Mouse (Mus musculus) heart, embryonic 12.5 days (tissue): ENCODE results near the gene Ndufaf3. TPM values are rescaled to one million over a fixed set of nuclear protein-coding genes. Genes with fewer than 3 reads are reported as not detected.

Experiments
- ATAC-seq: fragments of 200-750 bp; cut with Nextera tagmentation; 2 replicates; pipeline ENCODE4 v1.8.0; 2017; ENCODE audit warnings: moderate TSS enrichment, moderate library complexity; ENCODE audit not compliant: insufficient number of reproducible peaks, low FRiP score
- H3K27ac ChIP-seq: fragments of 300-500 bp; sonication (generic); 2 replicates; pipeline ENCODE4 v1.5.1; 2016; ENCODE audit warnings: mild to moderate bottlenecking, moderate library complexity; ENCODE audit not compliant: poor library complexity, severe bottlenecking
- H3K27me3 ChIP-seq: fragments of 300-500 bp; sonication (generic); replicated peaks from 2 replicates; pipeline ENCODE4 v1.6.1; 2016; ENCODE audit warnings: mild to moderate bottlenecking, moderate library complexity
- H3K36me3 ChIP-seq: fragments of 300-500 bp; sonication (generic); 2 replicates; pipeline ENCODE4 v1.6.1; 2016; ENCODE audit warnings: mild to moderate bottlenecking, moderate library complexity
- H3K4me1 ChIP-seq: fragments of 300-500 bp; sonication (generic); replicated peaks from 2 replicates; pipeline ENCODE4 v1.6.1; 2016; ENCODE audit warnings: mild to moderate bottlenecking
- H3K4me2 ChIP-seq: fragments of 300-500 bp; sonication (generic); 2 replicates; pipeline ENCODE4 v1.6.1; 2016; ENCODE audit warnings: mild to moderate bottlenecking, moderate library complexity
- H3K4me3 ChIP-seq: fragments of 300-500 bp; sonication (generic); 2 replicates; pipeline ENCODE4 v1.5.1; 2016; ENCODE audit warnings: mild to moderate bottlenecking
- H3K9ac ChIP-seq: fragments of 300-500 bp; sonication (generic); 2 replicates; pipeline ENCODE4 v1.6.1; 2016; ENCODE audit warnings: mild to moderate bottlenecking, moderate library complexity
- H3K9me3 ChIP-seq: fragments of 300-500 bp; sonication (generic); replicated peaks from 2 replicates; pipeline ENCODE4 v1.6.1; 2016; ENCODE audit warnings: mild to moderate bottlenecking, moderate library complexity
- WGBS: fragments of 180-500 bp; shearing (Covaris S2); methylation state at CpG from one replicate; pipeline ENCODE4 v1.1.7; 2016; 5-methylcytosine and 5-hydroxymethylcytosine counted together
- polyA plus RNA-seq: library from polyadenylated mRNA; unstranded; fragments of >200 nt; fragmentation: Nextera tagmentation; extraction: Ambion mirVana; gene quantifications from 2 replicates; pipeline ENCODE4 v1.2.1, GENCODE M21; 2016

Gene Ndufaf3
- polyA plus RNA-seq, 1 experiment from 2014 or later, result 55.5 TPM

DNA sequence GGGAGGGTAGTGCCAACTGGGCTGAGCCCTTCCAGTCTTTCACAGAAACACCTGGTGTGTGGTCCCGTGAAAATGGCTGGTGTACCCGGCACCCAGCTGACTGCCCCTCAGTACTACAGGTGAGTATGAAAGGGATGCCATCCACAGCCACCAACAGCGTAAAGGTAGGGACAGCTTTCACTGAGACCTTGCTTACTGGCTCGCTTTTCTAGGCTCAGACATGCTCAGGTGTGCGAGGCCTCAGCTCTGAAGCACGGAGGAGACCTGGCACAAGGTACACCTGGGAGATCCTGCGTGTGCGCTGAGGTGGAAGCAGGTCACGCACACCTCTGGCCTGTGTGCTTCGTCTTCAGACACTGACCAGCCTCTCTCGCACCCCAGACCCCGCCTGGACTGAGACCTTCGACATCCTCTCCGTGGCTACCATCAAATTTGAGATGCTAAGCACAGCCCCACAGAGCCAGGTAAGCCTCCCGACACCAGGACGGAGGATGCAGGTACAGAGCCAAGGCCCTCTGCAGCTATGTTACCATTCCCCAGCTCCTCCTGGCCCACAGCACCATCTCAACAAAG is 4.3 kb upstream of the Ndufaf3 start:
- H3K4me2 ChIP-seq, result no peak overlapping the region
- H3K4me1 ChIP-seq, result peaks cover 49% of the 10 kb centered on the region
- H3K36me3 ChIP-seq, result peaks cover 49% of the 10 kb centered on the region
- 94% methylated on average over 16 of the region's 16 CpGs for WGBS
- no peak overlapping the region for H3K27ac ChIP-seq
- H3K9me3 ChIP-seq, result no peaks in the 10 kb centered on the region
- H3K27me3 ChIP-seq, result no peaks in the 10 kb centered on the region
- H3K9ac ChIP-seq, result no peak overlapping the region
- H3K4me3 ChIP-seq, result no peak overlapping the region
- no peak for ATAC-seq

DNA sequence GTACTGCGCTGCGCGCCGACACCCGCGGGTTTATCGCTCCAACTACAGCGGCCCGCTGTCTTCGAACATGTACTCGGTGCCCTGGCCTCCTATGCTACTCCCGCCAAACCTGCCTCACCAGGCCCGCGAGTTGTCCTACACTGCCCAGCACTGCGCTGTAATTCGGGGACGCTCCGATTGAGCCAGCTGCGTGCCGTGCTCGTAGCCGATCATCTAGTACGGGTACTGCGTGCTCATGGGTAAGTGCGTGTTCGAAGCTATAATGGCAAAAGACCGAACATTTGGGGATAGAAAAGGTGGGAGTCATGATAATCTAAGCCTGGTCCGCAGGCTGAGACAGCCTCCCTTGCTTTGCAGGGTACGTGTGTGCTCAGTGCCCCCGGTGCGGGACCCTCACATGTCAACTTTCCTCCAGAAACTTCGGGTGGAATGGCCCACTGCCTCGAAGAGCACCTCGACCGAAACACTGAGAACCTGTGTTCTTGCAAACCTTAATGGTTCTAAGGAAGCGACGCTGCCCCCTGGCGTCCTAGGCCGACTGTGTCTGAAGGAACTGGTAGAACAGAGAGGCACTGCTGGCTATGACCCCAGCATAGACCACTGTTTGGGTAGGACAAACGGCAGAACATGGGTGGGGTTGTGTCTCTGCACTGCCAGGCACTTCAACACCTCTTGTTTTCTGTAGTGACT is 3.1 kb upstream of the Ndufaf3 start:
- Histone ChIP-seq H3K4me1 (peaks cover 46% of the 10 kb centered on the region), H3K27me3 (no peaks in the 10 kb centered on the region), H3K4me2 (peak overlapping the region; percentile 98), H3K9me3 (no peaks in the 10 kb centered on the region), H3K9ac (peak overlapping the region; percentile 88), H3K4me3 (peak overlapping the region; percentile 78), H3K27ac (peak overlapping the region; percentile 37; the same call in 1 of the 2 replicates), H3K36me3 (peaks cover 45% of the 10 kb centered on the region)
- WGBS, result 1% methylated on average over 40 of the region's 40 CpGs
- 0 out of 2 replicates have a peak, but pooled peaks have one; percentile 3 for ATAC-seq

DNA sequence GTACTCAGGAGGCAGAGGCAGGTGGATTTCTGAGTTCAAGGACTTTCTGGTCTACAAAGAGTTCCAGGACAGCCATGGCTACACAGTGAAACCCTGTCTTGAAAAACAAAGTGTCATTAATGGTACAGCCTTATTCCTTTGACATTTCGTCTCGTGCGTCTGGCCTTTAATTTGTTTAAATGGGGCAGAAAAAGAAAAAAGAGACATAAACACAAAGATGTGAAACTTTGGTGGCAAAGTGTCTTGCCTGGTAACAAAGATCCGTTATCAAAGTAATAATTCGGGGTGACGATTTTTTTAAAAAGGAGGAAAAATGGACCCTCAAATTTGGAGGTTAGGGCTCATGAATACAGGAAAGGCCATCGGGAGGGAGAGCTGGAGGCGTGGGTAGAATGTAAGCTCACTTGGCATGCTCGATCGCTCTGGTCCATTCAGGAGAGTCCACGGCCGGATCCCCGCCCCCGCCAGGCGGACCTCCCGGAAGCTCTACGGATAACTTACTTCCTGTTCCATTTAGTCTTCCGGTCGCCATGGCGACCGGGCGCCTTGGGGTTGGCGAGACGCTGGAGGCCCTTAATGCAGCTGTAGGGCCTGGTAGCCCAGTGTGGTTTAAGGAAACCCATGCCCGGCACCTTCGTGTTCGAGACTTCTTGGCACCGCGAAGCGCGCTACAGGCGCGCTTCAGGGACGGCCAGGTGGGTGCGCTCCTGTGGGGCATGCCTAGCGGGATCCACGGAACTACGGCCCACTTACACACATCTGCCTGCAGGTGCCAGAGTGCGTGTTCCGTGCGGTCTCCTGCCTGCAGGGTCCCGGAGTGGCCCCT is 2.4 kb upstream of the Ndufaf3 start, which contains the start of gene Dalrd3:
TSS of gene Dalrd3 (plus strand) at position 506 of the 826 bp plus-strand sequence.
- Histone ChIP-seq H3K4me3 (peak within 1 kb of the TSS; percentile 78), H3K9ac (peak within 1 kb of the TSS; percentile 88), H3K9me3 (no peaks in the 10 kb centered on the region), H3K4me1 (peaks cover 44% of the 10 kb centered on the region), H3K4me2 (peak within 1 kb of the TSS; percentile 98), H3K36me3 (peaks cover 45% of the 10 kb centered on the region), H3K27ac (peak within 1 kb of the TSS; percentile 37; the same call in 1 of the 2 replicates), H3K27me3 (no peaks in the 10 kb centered on the region)
- peak; percentile 67 for ATAC-seq
- 7% methylated on average over 42 of the region's 42 CpGs for WGBS

DNA sequence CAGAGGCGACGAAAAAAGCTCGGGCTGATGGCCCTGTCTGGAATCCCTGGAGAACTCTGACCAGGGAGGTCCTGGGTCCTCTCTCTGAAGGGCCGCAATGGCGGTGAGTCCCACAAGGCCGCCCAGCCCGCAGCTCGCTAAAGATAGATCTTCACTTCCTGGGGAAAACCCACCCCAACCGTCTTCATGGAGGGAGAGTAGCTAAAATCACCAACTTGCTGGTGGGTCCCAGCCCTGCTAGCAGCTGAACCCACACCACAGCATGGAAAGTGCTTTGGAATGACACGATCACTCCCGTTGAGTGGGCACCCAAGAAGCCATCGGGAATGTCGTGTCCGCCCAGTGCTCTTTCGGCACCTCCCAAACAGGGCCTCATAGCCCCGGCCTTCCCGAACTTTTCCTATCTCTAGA is 1.3 kb upstream of the Ndufaf3 start:
- Histone ChIP-seq H3K9me3 (no peaks in the 10 kb centered on the region), H3K4me3 (peak overlapping the region; percentile 69), H3K4me2 (peak overlapping the region; percentile 97), H3K27me3 (no peaks in the 10 kb centered on the region), H3K4me1 (peaks cover 35% of the 10 kb centered on the region), H3K27ac (no peak overlapping the region), H3K9ac (peak overlapping the region; percentile 82), H3K36me3 (peaks cover 51% of the 10 kb centered on the region)
- 63% methylated on average over 17 of the region's 17 CpGs for WGBS
- ATAC-seq, result no peak

DNA sequence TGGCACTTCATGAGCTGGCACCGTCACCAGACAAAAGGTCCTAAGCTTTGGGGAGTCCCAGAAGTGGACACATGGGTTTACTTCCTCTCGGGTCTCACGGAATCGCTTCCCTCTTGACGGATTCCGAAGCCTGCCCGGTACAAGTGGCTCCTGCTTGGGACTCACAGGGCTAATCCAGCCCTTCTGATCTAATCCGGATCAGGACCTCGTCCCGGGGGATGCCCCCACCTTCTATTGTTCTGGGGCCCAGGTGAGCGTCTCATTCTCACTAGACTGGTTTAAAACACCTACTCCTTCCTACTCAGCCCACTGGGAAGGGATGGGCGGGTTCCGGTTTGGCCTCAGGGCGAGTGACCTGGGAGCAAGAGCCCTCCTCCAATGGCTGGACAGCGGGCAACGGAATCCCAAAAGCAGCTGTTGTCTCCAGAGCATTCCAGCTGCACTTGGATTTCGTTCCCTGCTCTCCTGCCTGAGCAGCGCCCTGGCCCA is 741 bp upstream of the Ndufaf3 start:
- H3K4me1 ChIP-seq, result peaks cover 33% of the 10 kb centered on the region
- H3K36me3 ChIP-seq, result peaks cover 51% of the 10 kb centered on the region
- H3K27me3 ChIP-seq, result no peaks in the 10 kb centered on the region
- no peak for ATAC-seq
- H3K4me2 ChIP-seq, result peak overlapping the region; percentile 97
- H3K4me3 ChIP-seq, result peak overlapping the region; percentile 69
- H3K9ac ChIP-seq, result peak overlapping the region; percentile 82
- no peaks in the 10 kb centered on the region for H3K9me3 ChIP-seq
- H3K27ac ChIP-seq, result peak overlapping the region; percentile 94
- WGBS, result 9% methylated on average over 18 of the region's 18 CpGs

DNA sequence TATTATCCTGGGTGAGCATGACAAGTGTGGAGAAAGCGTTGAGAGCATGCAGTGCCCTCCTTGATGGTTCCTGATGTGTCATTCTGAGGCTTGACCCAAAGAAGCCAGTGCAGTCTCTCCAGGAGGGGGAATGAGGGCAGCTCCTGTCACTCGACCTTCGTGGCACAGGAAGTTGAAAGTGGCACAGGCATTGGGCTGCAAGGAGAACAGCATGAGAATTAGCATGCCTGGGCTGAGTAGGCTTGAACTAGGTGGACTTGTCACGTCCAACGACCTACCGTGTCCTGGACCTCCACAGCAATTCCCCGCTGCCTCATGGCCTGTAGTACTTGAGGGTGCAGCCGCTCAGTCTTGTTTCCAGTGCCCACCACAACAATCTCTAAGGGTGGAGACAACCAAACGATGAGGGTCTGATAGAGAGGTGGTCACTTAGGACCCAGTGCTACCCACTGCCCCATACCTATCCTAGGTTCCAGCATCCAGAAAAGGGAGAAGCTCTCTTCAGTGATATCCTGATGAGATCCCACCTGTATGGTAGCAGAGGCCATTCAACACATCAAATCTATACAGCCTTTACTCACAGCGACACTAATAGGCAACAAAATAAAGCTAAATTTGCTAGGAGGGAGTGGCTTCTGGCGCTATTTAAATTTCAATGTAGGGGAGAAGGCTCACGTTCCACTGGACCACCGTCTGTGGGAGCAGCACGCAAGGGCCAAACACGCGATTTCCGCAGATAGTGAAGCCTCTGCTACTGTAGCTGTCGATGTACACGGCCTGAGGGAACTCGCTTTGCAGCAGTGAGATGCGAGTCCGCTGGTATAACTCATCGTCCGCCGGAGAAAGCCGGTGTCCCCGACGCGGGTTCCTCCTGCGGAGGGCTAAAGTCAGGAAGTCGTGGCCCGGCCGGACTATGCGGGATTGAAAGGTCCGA is 1.1 kb downstream of the Ndufaf3 start:
- Histone ChIP-seq H3K27me3 (no peaks in the 10 kb centered on the region), H3K9ac (peak overlapping the region; percentile 82), H3K27ac (peak overlapping the region; percentile 94), H3K4me3 (peak overlapping the region; percentile 69), H3K36me3 (peaks cover 51% of the 10 kb centered on the region), H3K4me1 (peaks cover 42% of the 10 kb centered on the region), H3K4me2 (peak overlapping the region; percentile 97), H3K9me3 (no peaks in the 10 kb centered on the region)
- 10% methylated on average over 35 of the region's 35 CpGs for WGBS
- ATAC-seq, result no peak

DNA sequence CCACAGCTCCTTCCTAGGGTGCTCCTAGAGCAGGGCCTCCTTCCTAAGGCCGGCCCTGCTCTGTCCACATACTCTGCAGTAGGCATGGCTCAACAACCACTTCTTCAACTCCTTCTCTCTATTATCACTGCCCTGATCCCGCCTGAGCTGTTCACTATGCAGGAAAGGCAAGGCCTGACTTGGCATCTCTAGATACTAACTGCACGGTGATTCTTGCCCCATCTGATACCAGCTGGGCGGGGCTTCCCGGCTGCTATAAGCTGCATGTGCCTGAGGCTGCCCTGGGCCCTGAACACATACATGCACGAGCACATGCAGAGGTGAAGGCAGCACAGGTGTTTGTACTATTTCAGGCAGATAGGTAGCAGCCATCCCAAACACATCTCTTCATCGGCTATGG is 3.1 kb downstream of the Ndufaf3 start:
- H3K4me3 ChIP-seq, result no peak overlapping the region
- no peak overlapping the region for H3K27ac ChIP-seq
- 79% methylated on average over 7 of the region's 7 CpGs for WGBS
- H3K4me1 ChIP-seq, result peaks cover 32% of the 10 kb centered on the region
- no peak for ATAC-seq
- H3K9ac ChIP-seq, result no peak overlapping the region
- H3K27me3 ChIP-seq, result no peaks in the 10 kb centered on the region
- no peaks in the 10 kb centered on the region for H3K9me3 ChIP-seq
- no peak overlapping the region for H3K4me2 ChIP-seq
- H3K36me3 ChIP-seq, result peaks cover 54% of the 10 kb centered on the region

DNA sequence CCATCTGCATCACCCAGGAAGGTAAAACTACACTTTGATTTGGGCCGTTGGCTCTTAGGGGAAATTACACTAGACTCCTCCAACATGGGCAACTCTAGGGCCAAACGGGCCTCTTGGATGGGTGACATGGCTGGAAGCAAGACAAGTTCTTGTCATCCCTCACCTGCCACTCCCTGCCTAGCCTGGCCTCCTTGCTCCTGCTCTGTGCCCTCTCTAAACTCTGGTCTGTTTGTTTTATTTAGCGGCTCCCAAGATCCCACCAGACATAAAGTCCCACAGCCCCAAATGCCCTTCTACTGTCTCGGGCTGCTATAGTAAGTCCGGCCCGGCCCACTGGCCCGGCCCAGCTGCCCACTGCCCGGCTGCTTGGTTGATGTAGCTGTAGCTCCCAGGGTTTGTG is 3.6 kb downstream of the Ndufaf3 start:
- Histone ChIP-seq H3K27me3 (no peaks in the 10 kb centered on the region), H3K36me3 (peaks cover 59% of the 10 kb centered on the region), H3K9ac (no peak overlapping the region), H3K4me1 (peaks cover 27% of the 10 kb centered on the region), H3K4me3 (no peak overlapping the region), H3K27ac (no peak overlapping the region), H3K4me2 (no peak overlapping the region), H3K9me3 (no peaks in the 10 kb centered on the region)
- 88% methylated on average over 8 of the region's 8 CpGs for WGBS
- ATAC-seq, result no peak

DNA sequence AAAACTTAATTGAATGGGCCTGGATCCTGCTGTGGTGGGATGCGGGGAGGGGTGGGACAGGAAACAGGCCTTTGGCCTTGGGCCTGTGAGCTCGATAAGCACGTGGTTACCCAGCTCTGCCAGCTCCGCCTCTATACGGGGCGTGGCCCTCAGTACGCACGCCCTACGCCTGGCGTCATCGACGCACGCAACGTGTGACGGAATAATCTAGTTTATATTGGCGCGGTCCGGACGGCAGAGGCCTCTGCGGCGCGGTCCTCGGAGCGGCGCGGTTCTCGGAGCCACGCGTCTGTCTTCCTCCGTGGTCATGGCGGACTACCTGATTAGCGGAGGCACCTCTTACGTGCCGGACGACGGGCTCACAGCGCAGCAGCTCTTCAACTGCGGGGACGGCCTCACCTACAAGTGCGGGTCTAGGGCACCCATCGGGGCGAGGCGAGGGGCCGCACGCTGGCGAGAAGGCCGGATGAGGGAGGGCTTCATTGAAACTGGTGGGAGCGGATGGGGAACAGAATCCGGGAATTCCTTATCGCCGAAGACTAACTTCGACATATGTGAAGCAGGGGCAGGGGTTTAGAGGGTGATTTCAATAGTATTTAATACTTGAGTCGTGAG is 6.9 kb downstream of the Ndufaf3 start, which contains the start of gene Impdh2:
TSS of gene Impdh2 (plus strand) at position 60 of the 615 bp plus-strand sequence.
- H3K4me2 ChIP-seq, result peak within 1 kb of the TSS; percentile 92
- WGBS, result under 1% methylated on average over 53 of the region's 53 CpGs
- peak within 1 kb of the TSS; percentile 86 for H3K9ac ChIP-seq
- peak; percentile 99 for ATAC-seq
- H3K27ac ChIP-seq, result peak within 1 kb of the TSS; percentile 68
- peak within 1 kb of the TSS; percentile 64 for H3K4me3 ChIP-seq
- H3K4me1 ChIP-seq, result peaks cover 10% of the 10 kb centered on the region
- H3K36me3 ChIP-seq, result peaks cover 83% of the 10 kb centered on the region
- no peaks in the 10 kb centered on the region for H3K27me3 ChIP-seq
- H3K9me3 ChIP-seq, result no peaks in the 10 kb centered on the region

DNA sequence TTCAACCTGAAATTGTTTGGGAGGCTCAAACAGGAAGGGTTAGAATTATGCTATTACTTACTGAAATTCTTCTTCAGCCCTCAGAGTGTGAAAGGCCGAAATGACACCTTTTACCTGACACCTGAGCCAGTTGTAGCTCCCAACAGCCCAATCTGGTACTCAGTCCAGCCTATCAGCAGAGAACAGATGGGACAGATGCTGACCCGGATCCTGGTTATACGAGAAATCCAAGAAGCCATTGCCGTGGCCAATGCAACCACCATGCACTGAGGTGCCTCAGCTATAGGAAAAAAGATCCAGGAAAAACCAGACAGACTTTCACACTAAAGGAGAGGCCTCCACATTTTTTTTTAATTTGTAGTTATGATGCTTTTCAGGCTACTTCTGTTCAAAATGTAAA is 8.1 kb downstream of the Ndufaf3 start:
- Histone ChIP-seq H3K36me3 (peaks cover 78% of the 10 kb centered on the region), H3K9ac (no peak overlapping the region), H3K27me3 (no peaks in the 10 kb centered on the region), H3K4me2 (no peak overlapping the region), H3K4me1 (peaks cover 10% of the 10 kb centered on the region), H3K9me3 (no peaks in the 10 kb centered on the region), H3K27ac (0 out of 2 replicates have a peak overlapping the region, but pooled peaks have one; percentile 23), H3K4me3 (no peak overlapping the region)
- WGBS, result 83% methylated on average over 4 of the region's 4 CpGs
- ATAC-seq, result no peak
